Mouse (Mus musculus) spleen, adult 2 months (tissue): ENCODE measurements around the gene B4galt1. TPM values are rescaled to one million over a fixed set of nuclear protein-coding genes. Genes with fewer than 3 reads are reported as not detected.

Experiments
- DNase-seq, 2 experiments: peaks; one replicate each; pipeline versions ENCODE4 v3.0.0 to v3.0.0-alpha.2; 2012 to 2021; ENCODE audit warnings: low spot score in 2 of 2, low read depth in 1 of 2
- H3K27ac ChIP-seq: fragments of 200-500 bp; 2 replicates; pipeline ENCODE4 v1.5.1; 2012; ENCODE audit warnings: low read length, inconsistent platforms; ENCODE audit not compliant: insufficient read depth
- H3K27me3 ChIP-seq: fragments of 200-500 bp; 2 replicates; pipeline ENCODE4 v1.6.1; 2012; ENCODE audit warnings: mild to moderate bottlenecking, moderate library complexity, low read length, inconsistent platforms; ENCODE audit not compliant: control insufficient read depth, insufficient read depth
- H3K36me3 ChIP-seq: fragments of 200-500 bp; 2 replicates; pipeline ENCODE4 v1.6.1; 2012; ENCODE audit warnings: mild to moderate bottlenecking, low read length, inconsistent platforms; ENCODE audit not compliant: control insufficient read depth, insufficient read depth
- H3K4me1 ChIP-seq: fragments of 200-500 bp; 2 replicates; pipeline ENCODE4 v1.6.1; 2011; ENCODE audit warnings: inconsistent platforms; ENCODE audit not compliant: control insufficient read depth, insufficient read depth, insufficient read length
- H3K4me3 ChIP-seq: fragments of 200-500 bp; 2 replicates; pipeline ENCODE4 v1.5.1; 2011; ENCODE audit warnings: mild to moderate bottlenecking, inconsistent platforms; ENCODE audit not compliant: insufficient read depth, insufficient read length; ENCODE audit errors: extremely low read depth
- CTCF ChIP-seq: fragments of 200-500 bp; IDR thresholded peaks from 2 replicates; pipeline ENCODE4 v1.5.1; 2011; ENCODE audit warnings: mild to moderate bottlenecking, inconsistent platforms; ENCODE audit not compliant: insufficient read depth, insufficient read length, insufficient replicate concordance; ENCODE audit errors: extremely low read depth
- POLR2A ChIP-seq: fragments of 200-500 bp; IDR thresholded peaks from 2 replicates; pipeline ENCODE4 v1.6.1; 2011; ENCODE audit warnings: low read depth, low read length, inconsistent platforms
- WGBS: fragments of 180-500 bp; shearing (Covaris S2); methylation state at CpG from one replicate; pipeline ENCODE4 v1.1.7; 2018; 5-methylcytosine and 5-hydroxymethylcytosine counted together
- polyA plus RNA-seq: library from polyadenylated mRNA; depleted of rRNA; stranded (reverse); fragments of >200 nt; gene quantifications from 2 replicates; pipeline ENCODE4 v1.2.3, GENCODE M21; 2012; rRNA removed

The B4galt1 gene
- 24.6 and 37.4 TPM in 2 replicates for polyA plus RNA-seq

GRCm38 (mm10) chr4:40853565-40854386, at the start of gene B4galt1:
Gene B4galt1, minus strand, starts transcription at chr4:40854005.
- no peaks in the 10 kb centered on the region; the same call in 1 of the 2 replicates for H3K36me3 ChIP-seq
- TF ChIP-seq CTCF (no peak), POLR2A (peak; percentile 58)
- no peaks in the 10 kb centered on the region for H3K27me3 ChIP-seq
- DNase-seq: peak; percentile 97 to 99
- H3K4me1 ChIP-seq: peaks cover 20% of the 10 kb centered on the region; the same call in 1 of the 2 replicates
- H3K27ac ChIP-seq: peak within 1 kb of the TSS; percentile 92
- under 1% methylated on average over 81 of the region's 83 CpGs for WGBS
- peak within 1 kb of the TSS; percentile 78 for H3K4me3 ChIP-seq

DNA sequence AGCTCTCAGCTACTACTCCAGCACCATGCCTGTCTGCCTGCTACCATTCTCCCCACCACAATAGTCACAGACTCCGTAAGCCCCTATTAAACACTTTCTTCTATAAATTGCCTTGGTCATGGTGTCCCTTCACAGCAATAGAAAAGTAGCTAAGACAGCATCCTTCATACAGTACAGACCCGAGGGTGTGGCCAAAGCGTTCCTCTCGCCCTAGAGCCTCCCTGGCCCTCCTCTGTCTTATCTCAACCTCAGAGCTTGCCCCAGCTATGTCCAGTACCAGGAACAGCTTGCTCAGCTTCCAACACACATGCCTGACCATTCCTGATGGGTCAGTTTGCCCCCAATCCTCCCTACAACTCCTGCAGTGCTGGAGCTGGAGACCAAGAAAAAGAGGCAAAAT, 46.8 kb upstream of the B4galt1 start:
- TF ChIP-seq POLR2A (no peak), CTCF (no peak)
- no peak overlapping the region for H3K4me3 ChIP-seq
- no peaks in the 10 kb centered on the region for H3K36me3 ChIP-seq
- no peak overlapping the region for H3K27ac ChIP-seq
- 92% methylated on average over 4 of the region's 4 CpGs for WGBS
- no peak for DNase-seq
- H3K4me1 ChIP-seq: no peaks in the 10 kb centered on the region
- no peaks in the 10 kb centered on the region for H3K27me3 ChIP-seq

- H3K27ac ChIP-seq: no peak overlapping the region
- H3K27me3 ChIP-seq: no peaks in the 10 kb centered on the region
- H3K4me3 ChIP-seq: no peak overlapping the region
- WGBS: 91% methylated on average over 3 of the region's 3 CpGs
- TF ChIP-seq POLR2A: no peak
- TF ChIP-seq CTCF: no peak
- no peak for DNase-seq
- no peaks in the 10 kb centered on the region for H3K36me3 ChIP-seq
- H3K4me1 ChIP-seq: no peaks in the 10 kb centered on the region
Observed at GRCm38 (mm10) chr4:40900071-40900470, 46.3 kb upstream of the B4galt1 start.

- no peak overlapping the region for H3K27ac ChIP-seq
- no peaks in the 10 kb centered on the region for H3K27me3 ChIP-seq
- no peaks in the 10 kb centered on the region for H3K36me3 ChIP-seq
- H3K4me3 ChIP-seq: no peak overlapping the region
- no peaks in the 10 kb centered on the region for H3K4me1 ChIP-seq
- TF ChIP-seq CTCF (no peak), POLR2A (no peak)
- 94% methylated on average over 2 of the region's 2 CpGs for WGBS
- DNase-seq: no peak
Observed at GRCm38 (mm10) chr4:40899264-40899663, 45.5 kb upstream of the B4galt1 start.

- no peaks in the 10 kb centered on the region for H3K27me3 ChIP-seq
- 94% methylated on average over 6 of the region's 6 CpGs for WGBS
- no peak for DNase-seq
- no peak for TF ChIP-seq CTCF
- no peak for TF ChIP-seq POLR2A
- no peak overlapping the region for H3K4me3 ChIP-seq
- H3K27ac ChIP-seq: no peak overlapping the region
- H3K36me3 ChIP-seq: no peaks in the 10 kb centered on the region
- H3K4me1 ChIP-seq: no peaks in the 10 kb centered on the region
Observed at GRCm38 (mm10) chr4:40898476-40899044, 44.8 kb upstream of the B4galt1 start.

- H3K27me3 ChIP-seq: no peaks in the 10 kb centered on the region
- no peaks in the 10 kb centered on the region for H3K36me3 ChIP-seq
- H3K4me1 ChIP-seq: no peaks in the 10 kb centered on the region
- H3K27ac ChIP-seq: no peak overlapping the region
- 96% methylated on average over 2 of the region's 2 CpGs for whole genome bisulfite sequencing
- TF ChIP-seq POLR2A (no peak), CTCF (no peak)
- no peak overlapping the region for H3K4me3 ChIP-seq
- no peak for DNase-seq
Observed at GRCm38 (mm10) chr4:40895646-40896045, 41.8 kb upstream of the B4galt1 start.

DNA sequence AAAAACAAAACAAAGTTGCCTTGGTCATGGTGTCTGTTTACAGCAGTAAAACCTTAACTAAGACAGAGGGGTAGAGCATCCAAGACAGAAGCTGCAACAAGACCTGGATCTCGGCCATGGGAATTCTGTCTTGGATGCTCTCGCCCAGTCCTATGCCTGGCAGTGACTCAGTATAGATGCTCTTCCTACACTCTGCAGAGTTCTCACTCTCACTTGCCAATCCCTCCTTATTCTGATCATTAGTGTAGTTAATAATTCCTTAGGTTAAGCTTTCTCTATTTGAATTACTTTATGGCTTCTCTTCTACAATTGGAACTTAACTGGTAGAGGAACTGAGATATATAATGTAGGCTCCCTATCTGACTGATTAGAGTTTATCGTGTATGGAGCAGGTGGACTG, 41.3 kb upstream of the B4galt1 start:
- Histone ChIP-seq H3K27ac (no peak overlapping the region), H3K27me3 (no peaks in the 10 kb centered on the region), H3K4me1 (no peaks in the 10 kb centered on the region), H3K4me3 (no peak overlapping the region), H3K36me3 (no peaks in the 10 kb centered on the region)
- no peak for TF ChIP-seq CTCF
- no peak for TF ChIP-seq POLR2A
- 92% methylated on average over 3 of the region's 3 CpGs for WGBS
- no peak for DNase-seq
